Mouse (Mus musculus): Measurements from ENCODE around the gene Rbm47. TPM values are rescaled to one million over a fixed set of nuclear protein-coding genes. Genes with fewer than 3 reads are reported as not detected.
A peak's percentile ranks its signal among the peaks of the same experiment; 100 is the strongest.

Gene Rbm47
- total and polyA plus RNA-seq, 3 experiments, result 1.9 to 3.5 (median 2.2) TPM

DNA sequence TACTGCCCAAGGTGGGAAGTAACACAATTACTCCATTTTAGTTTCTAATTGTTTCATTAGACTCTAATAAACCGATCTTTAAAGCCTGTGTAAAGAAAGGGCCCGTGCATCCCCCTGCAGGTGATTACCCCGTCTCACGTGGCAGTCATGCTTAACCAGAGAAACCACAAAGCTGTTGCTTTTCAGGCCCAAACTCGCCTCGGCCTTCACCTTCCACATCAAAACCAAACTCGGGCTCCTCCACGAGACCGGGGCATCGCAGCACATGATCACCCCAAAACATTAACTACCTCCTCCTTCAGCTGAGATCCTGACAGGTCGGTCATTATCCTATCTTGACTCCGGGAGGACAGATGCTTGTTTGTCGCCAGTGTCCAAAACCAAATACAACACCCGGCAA is 58.2 kb downstream of the Rbm47 start:
- intact Hi-C loops (cut with DNase I), result no loop called here
- Histone ChIP-seq H3K27me3 (ENCODE audit: control insufficient read depth, insufficient read depth, low read length) (no peaks in the 10 kb centered on the region), H3K9ac (ENCODE audit: low read depth, low read length) (no peak overlapping the region), H3K4me1 (ENCODE audit: control insufficient read depth, insufficient read depth, low read length) (no peaks in the 10 kb centered on the region), H3K36me3 (ENCODE audit: control insufficient read depth, insufficient read depth, low read length) (no peaks in the 10 kb centered on the region), H3K27ac (no peak overlapping the region), H3K4me3 (no peak overlapping the region), H3K79me2 (replicated peaks; ENCODE audit: control insufficient read depth, insufficient read depth, low read length) (no peaks in the 10 kb centered on the region)
- WGBS, result 78% methylated on average over 14 of the region's 14 CpGs
- TF ChIP-seq POLR2A (IDR thresholded peaks at IDR 0.05; ENCODE audit: insufficient read depth, low read depth, low read length) (no peak), CTCF (IDR thresholded peaks at IDR 0.05) (no peak), EP300 (IDR thresholded peaks at IDR 0.05; ENCODE audit: insufficient read depth, low read depth, low read length) (no peak)
- no peak for DNase-seq

DNA sequence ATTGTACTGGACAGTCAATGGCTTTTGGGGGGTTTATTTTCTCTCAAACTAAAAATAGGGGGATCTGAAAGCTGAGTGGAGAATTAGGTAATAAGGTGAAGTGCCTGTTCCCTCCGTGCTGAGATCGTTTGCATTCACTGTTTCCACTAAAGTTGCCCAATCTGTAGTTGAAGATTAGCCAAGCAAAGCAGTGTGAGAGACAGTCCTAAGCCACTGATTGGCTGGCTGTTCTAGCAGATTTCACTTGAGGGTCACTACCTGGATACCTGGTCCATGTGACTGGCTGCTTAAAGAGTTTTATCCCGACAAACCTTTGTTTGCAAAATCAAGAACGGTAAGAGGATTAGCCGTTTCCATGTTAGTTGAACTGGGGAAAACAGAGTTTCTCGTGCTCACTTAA is 58.7 kb downstream of the Rbm47 start:
- Histone ChIP-seq H3K79me2 (replicated peaks; ENCODE audit: control insufficient read depth, insufficient read depth, low read length) (no peaks in the 10 kb centered on the region), H3K36me3 (ENCODE audit: control insufficient read depth, insufficient read depth, low read length) (no peaks in the 10 kb centered on the region), H3K4me3 (no peak overlapping the region), H3K4me1 (ENCODE audit: control insufficient read depth, insufficient read depth, low read length) (no peaks in the 10 kb centered on the region), H3K27ac (no peak overlapping the region), H3K9ac (ENCODE audit: low read depth, low read length) (no peak overlapping the region), H3K27me3 (ENCODE audit: control insufficient read depth, insufficient read depth, low read length) (no peaks in the 10 kb centered on the region)
- intact Hi-C loops (cut with DNase I), result no loop called here
- TF ChIP-seq POLR2A (IDR thresholded peaks at IDR 0.05; ENCODE audit: insufficient read depth, low read depth, low read length) (no peak), EP300 (IDR thresholded peaks at IDR 0.05; ENCODE audit: insufficient read depth, low read depth, low read length) (no peak), CTCF (IDR thresholded peaks at IDR 0.05) (no peak)
- 70% methylated on average over 6 of the region's 6 CpGs for WGBS
- DNase-seq, result no peak

DNA sequence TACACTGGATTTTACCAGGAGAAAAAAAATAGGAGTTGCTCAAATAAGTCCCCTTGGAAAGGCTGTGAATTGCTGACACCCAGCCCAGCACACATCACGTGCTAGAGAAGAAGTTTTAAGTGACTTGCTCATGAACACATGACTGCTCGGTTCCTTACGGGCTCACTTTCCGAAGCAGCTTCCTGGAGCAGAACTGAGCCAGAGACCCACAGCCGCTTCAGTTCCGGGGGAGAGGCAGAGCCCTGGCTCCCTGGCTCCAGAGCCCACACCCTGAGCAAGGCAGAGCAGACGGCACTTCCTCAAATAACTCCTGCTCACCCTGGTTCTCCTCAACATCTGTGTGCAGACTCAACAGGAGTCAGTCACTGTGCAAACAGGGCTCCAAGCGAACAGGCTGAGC is 60.9 kb downstream of the Rbm47 start:
- DNase-seq, result peak; percentile 39 to 73
- Histone ChIP-seq H3K27me3 (ENCODE audit: control insufficient read depth, insufficient read depth, low read length) (no peaks in the 10 kb centered on the region), H3K79me2 (replicated peaks; ENCODE audit: control insufficient read depth, insufficient read depth, low read length) (no peaks in the 10 kb centered on the region), H3K4me1 (ENCODE audit: control insufficient read depth, insufficient read depth, low read length) (no peaks in the 10 kb centered on the region), H3K27ac (no peak overlapping the region), H3K4me3 (no peak overlapping the region), H3K36me3 (ENCODE audit: control insufficient read depth, insufficient read depth, low read length) (no peaks in the 10 kb centered on the region), H3K9ac (ENCODE audit: low read depth, low read length) (no peak overlapping the region)
- TF ChIP-seq POLR2A (IDR thresholded peaks at IDR 0.05; ENCODE audit: insufficient read depth, low read depth, low read length), result no peak
- no peak for TF ChIP-seq CTCF (IDR thresholded peaks at IDR 0.05)
- no peak for TF ChIP-seq EP300 (IDR thresholded peaks at IDR 0.05; ENCODE audit: insufficient read depth, low read depth, low read length)
- WGBS, result 32% methylated on average over 8 of the region's 8 CpGs
- intact Hi-C loops (cut with DNase I), result no loop called here

DNA sequence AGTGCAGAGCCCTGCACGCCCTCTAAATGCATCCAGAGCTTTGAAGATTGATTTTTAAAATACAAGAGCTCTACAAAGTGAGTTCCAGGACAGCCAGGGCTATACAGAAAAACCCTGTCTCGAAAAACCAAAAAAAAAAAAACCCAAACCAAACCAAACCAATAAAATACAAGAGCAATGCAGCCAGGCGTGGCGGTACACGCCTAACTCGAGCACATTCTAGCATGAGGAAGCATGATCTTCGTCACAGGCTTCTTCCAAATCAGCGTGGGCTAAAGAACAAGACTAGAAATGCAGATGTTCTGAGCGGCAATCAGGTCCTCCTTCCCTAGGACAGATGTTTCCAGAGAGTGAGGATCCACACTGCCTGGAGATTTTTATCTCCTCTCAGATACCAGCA is 66.5 kb downstream of the Rbm47 start:
- no peaks in the 10 kb centered on the region for H3K36me3 ChIP-seq (ENCODE audit: control insufficient read depth, insufficient read depth, low read length)
- no peaks in the 10 kb centered on the region for H3K4me1 ChIP-seq (ENCODE audit: control insufficient read depth, insufficient read depth, low read length)
- H3K9ac ChIP-seq (ENCODE audit: low read depth, low read length), result no peak overlapping the region
- no peak overlapping the region for H3K27ac ChIP-seq
- intact Hi-C loops (cut with DNase I), result no loop called here
- TF ChIP-seq CTCF (IDR thresholded peaks at IDR 0.05) (no peak), EP300 (IDR thresholded peaks at IDR 0.05; ENCODE audit: insufficient read depth, low read depth, low read length) (no peak), POLR2A (IDR thresholded peaks at IDR 0.05; ENCODE audit: insufficient read depth, low read depth, low read length) (no peak)
- DNase-seq, result no peak
- no peaks in the 10 kb centered on the region for H3K79me2 ChIP-seq (replicated peaks; ENCODE audit: control insufficient read depth, insufficient read depth, low read length)
- no peak overlapping the region for H3K4me3 ChIP-seq
- H3K27me3 ChIP-seq (ENCODE audit: control insufficient read depth, insufficient read depth, low read length), result no peaks in the 10 kb centered on the region
- 83% methylated on average over 9 of the region's 9 CpGs for WGBS

DNA sequence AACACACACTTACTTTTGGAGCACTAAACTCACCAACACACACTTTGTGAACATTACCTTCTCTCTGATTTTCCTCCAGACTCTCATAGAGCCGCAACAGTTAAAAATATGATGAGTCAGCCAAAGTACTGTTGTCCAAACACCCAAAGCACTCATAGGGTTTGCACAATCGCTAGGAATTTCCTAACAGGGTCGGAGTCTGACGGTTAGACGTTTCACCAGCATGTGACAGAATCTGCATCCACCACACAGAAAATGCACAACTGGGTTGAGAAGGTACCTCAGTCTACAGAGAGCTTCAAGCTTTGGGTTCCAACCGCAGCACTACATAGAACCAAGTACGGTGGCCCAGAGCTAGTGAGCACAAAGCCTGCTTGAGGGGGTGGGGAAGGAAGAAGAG is 67.0 kb downstream of the Rbm47 start:
- Histone ChIP-seq H3K4me3 (no peak overlapping the region), H3K27ac (no peak overlapping the region), H3K36me3 (ENCODE audit: control insufficient read depth, insufficient read depth, low read length) (no peaks in the 10 kb centered on the region), H3K9ac (ENCODE audit: low read depth, low read length) (no peak overlapping the region), H3K4me1 (ENCODE audit: control insufficient read depth, insufficient read depth, low read length) (no peaks in the 10 kb centered on the region), H3K79me2 (replicated peaks; ENCODE audit: control insufficient read depth, insufficient read depth, low read length) (no peaks in the 10 kb centered on the region), H3K27me3 (ENCODE audit: control insufficient read depth, insufficient read depth, low read length) (no peaks in the 10 kb centered on the region)
- DNase-seq, result peak in 1 of 2 experiments; percentile 35
- TF ChIP-seq POLR2A (IDR thresholded peaks at IDR 0.05; ENCODE audit: insufficient read depth, low read depth, low read length) (no peak), EP300 (IDR thresholded peaks at IDR 0.05; ENCODE audit: insufficient read depth, low read depth, low read length) (no peak), CTCF (IDR thresholded peaks at IDR 0.05) (no peak)
- intact Hi-C loops (cut with DNase I), result no loop called here
- WGBS, result 80% methylated on average over 7 of the region's 7 CpGs

DNA sequence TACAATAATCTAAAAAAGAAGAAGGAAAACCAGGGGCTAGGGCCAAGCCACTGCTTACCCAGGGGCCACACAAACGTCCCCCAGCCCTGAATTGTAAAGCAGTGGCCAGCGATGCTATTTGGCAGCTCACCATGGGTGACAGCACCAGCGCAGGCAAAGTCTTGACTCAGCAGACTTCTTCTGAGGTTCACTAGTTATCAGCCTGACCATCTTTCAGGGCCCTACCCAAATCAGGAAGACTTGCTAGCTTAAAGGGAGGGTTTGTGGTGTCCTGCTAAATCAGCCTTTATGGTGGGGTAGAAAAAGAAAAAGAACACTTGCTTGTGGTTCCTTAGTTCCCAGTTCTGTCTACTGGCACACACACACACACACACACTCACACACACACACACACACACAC is 67.6 kb downstream of the Rbm47 start:
- Histone ChIP-seq H3K9ac (ENCODE audit: low read depth, low read length) (no peak overlapping the region), H3K27me3 (ENCODE audit: control insufficient read depth, insufficient read depth, low read length) (no peaks in the 10 kb centered on the region), H3K4me3 (no peak overlapping the region), H3K4me1 (ENCODE audit: control insufficient read depth, insufficient read depth, low read length) (no peaks in the 10 kb centered on the region), H3K36me3 (ENCODE audit: control insufficient read depth, insufficient read depth, low read length) (no peaks in the 10 kb centered on the region), H3K27ac (no peak overlapping the region), H3K79me2 (replicated peaks; ENCODE audit: control insufficient read depth, insufficient read depth, low read length) (no peaks in the 10 kb centered on the region)
- TF ChIP-seq EP300 (IDR thresholded peaks at IDR 0.05; ENCODE audit: insufficient read depth, low read depth, low read length), result no peak
- TF ChIP-seq CTCF (IDR thresholded peaks at IDR 0.05), result no peak
- no peak for TF ChIP-seq POLR2A (IDR thresholded peaks at IDR 0.05; ENCODE audit: insufficient read depth, low read depth, low read length)
- intact Hi-C loops (cut with DNase I), result no loop called here
- WGBS, result 70% methylated on average over 3 of the region's 3 CpGs
- no peak for DNase-seq

All from heart, adult 2 months (tissue).